Mouse (Mus musculus): ENCODE measurements around the gene Nfe2l2. TPM values are rescaled to one million over a fixed set of nuclear protein-coding genes. Genes with fewer than 3 reads are reported as not detected.

Nfe2l2 gene
- polyA plus RNA-seq, 1 experiment: 20.1 TPM

- Histone ChIP-seq H3K4me3 (ENCODE audit: insufficient read depth, low read length) (no peak overlapping the region), H3K27ac (ENCODE audit: insufficient read depth, low read length) (no peak overlapping the region), H3K4me1 (ENCODE audit: control insufficient read depth, insufficient read depth, low read length) (no peaks in the 10 kb centered on the region)
- no peak for TF ChIP-seq POLR2A (IDR thresholded peaks at IDR 0.05; ENCODE audit: extremely low read depth, insufficient read depth, low read length)
- TF ChIP-seq CTCF (IDR thresholded peaks at IDR 0.05; ENCODE audit: extremely low read depth, insufficient read depth, low read length): no peak
Observed at GRCm38 (mm10) chr2:75733177-75733576, 28.7 kb upstream of the Nfe2l2 start.

GRCm38 (mm10) chr2:75731929-75732328 lies 27.5 kb upstream of the Nfe2l2 start:
- H3K27ac ChIP-seq (ENCODE audit: insufficient read depth, low read length): no peak overlapping the region
- H3K4me3 ChIP-seq (ENCODE audit: insufficient read depth, low read length): no peak overlapping the region
- TF ChIP-seq CTCF (IDR thresholded peaks at IDR 0.05; ENCODE audit: extremely low read depth, insufficient read depth, low read length): no peak
- no peak for TF ChIP-seq POLR2A (IDR thresholded peaks at IDR 0.05; ENCODE audit: extremely low read depth, insufficient read depth, low read length)
- H3K4me1 ChIP-seq (ENCODE audit: control insufficient read depth, insufficient read depth, low read length): no peaks in the 10 kb centered on the region

- Histone ChIP-seq H3K27ac (ENCODE audit: insufficient read depth, low read length) (no peak overlapping the region), H3K4me1 (ENCODE audit: control insufficient read depth, insufficient read depth, low read length) (no peaks in the 10 kb centered on the region), H3K4me3 (ENCODE audit: insufficient read depth, low read length) (no peak overlapping the region)
- no peak for TF ChIP-seq CTCF (IDR thresholded peaks at IDR 0.05; ENCODE audit: extremely low read depth, insufficient read depth, low read length)
- TF ChIP-seq POLR2A (IDR thresholded peaks at IDR 0.05; ENCODE audit: extremely low read depth, insufficient read depth, low read length): no peak
Observed at GRCm38 (mm10) chr2:75731233-75731651, 26.8 kb upstream of the Nfe2l2 start.

- Histone ChIP-seq H3K27ac (ENCODE audit: insufficient read depth, low read length) (no peak overlapping the region), H3K4me1 (ENCODE audit: control insufficient read depth, insufficient read depth, low read length) (no peaks in the 10 kb centered on the region), H3K4me3 (ENCODE audit: insufficient read depth, low read length) (no peak overlapping the region)
- TF ChIP-seq CTCF (IDR thresholded peaks at IDR 0.05; ENCODE audit: extremely low read depth, insufficient read depth, low read length): no peak
- TF ChIP-seq POLR2A (IDR thresholded peaks at IDR 0.05; ENCODE audit: extremely low read depth, insufficient read depth, low read length): no peak
Observed at GRCm38 (mm10) chr2:75730052-75730451, 25.6 kb upstream of the Nfe2l2 start.

- TF ChIP-seq POLR2A (IDR thresholded peaks at IDR 0.05; ENCODE audit: extremely low read depth, insufficient read depth, low read length): no peak
- no peak for TF ChIP-seq CTCF (IDR thresholded peaks at IDR 0.05; ENCODE audit: extremely low read depth, insufficient read depth, low read length)
- Histone ChIP-seq H3K4me1 (ENCODE audit: control insufficient read depth, insufficient read depth, low read length) (no peaks in the 10 kb centered on the region), H3K27ac (ENCODE audit: insufficient read depth, low read length) (no peak overlapping the region), H3K4me3 (ENCODE audit: insufficient read depth, low read length) (no peak overlapping the region)
Observed at GRCm38 (mm10) chr2:75724863-75725445, 20.5 kb upstream of the Nfe2l2 start.

GRCm38 (mm10) chr2:75723481-75723880 lies 19.0 kb upstream of the Nfe2l2 start:
- TF ChIP-seq POLR2A (IDR thresholded peaks at IDR 0.05; ENCODE audit: extremely low read depth, insufficient read depth, low read length) (no peak), CTCF (IDR thresholded peaks at IDR 0.05; ENCODE audit: extremely low read depth, insufficient read depth, low read length) (no peak)
- Histone ChIP-seq H3K4me1 (ENCODE audit: control insufficient read depth, insufficient read depth, low read length) (no peaks in the 10 kb centered on the region), H3K27ac (ENCODE audit: insufficient read depth, low read length) (no peak overlapping the region), H3K4me3 (ENCODE audit: insufficient read depth, low read length) (no peak overlapping the region)

GRCm38 (mm10) chr2:75722893-75723292 lies 18.5 kb upstream of the Nfe2l2 start:
- Histone ChIP-seq H3K27ac (ENCODE audit: insufficient read depth, low read length) (no peak overlapping the region), H3K4me3 (ENCODE audit: insufficient read depth, low read length) (no peak overlapping the region), H3K4me1 (ENCODE audit: control insufficient read depth, insufficient read depth, low read length) (no peaks in the 10 kb centered on the region)
- TF ChIP-seq CTCF (IDR thresholded peaks at IDR 0.05; ENCODE audit: extremely low read depth, insufficient read depth, low read length): no peak
- no peak for TF ChIP-seq POLR2A (IDR thresholded peaks at IDR 0.05; ENCODE audit: extremely low read depth, insufficient read depth, low read length)

- Histone ChIP-seq H3K27ac (ENCODE audit: insufficient read depth, low read length) (no peak overlapping the region), H3K4me3 (ENCODE audit: insufficient read depth, low read length) (no peak overlapping the region), H3K4me1 (ENCODE audit: control insufficient read depth, insufficient read depth, low read length) (no peaks in the 10 kb centered on the region)
- TF ChIP-seq CTCF (IDR thresholded peaks at IDR 0.05; ENCODE audit: extremely low read depth, insufficient read depth, low read length): no peak
- no peak for TF ChIP-seq POLR2A (IDR thresholded peaks at IDR 0.05; ENCODE audit: extremely low read depth, insufficient read depth, low read length)
Observed at GRCm38 (mm10) chr2:75720236-75721027, 16.0 kb upstream of the Nfe2l2 start.

GRCm38 (mm10) chr2:75719331-75719869 lies 15.0 kb upstream of the Nfe2l2 start:
- no peak for TF ChIP-seq CTCF (IDR thresholded peaks at IDR 0.05; ENCODE audit: extremely low read depth, insufficient read depth, low read length)
- TF ChIP-seq POLR2A (IDR thresholded peaks at IDR 0.05; ENCODE audit: extremely low read depth, insufficient read depth, low read length): no peak
- H3K4me3 ChIP-seq (ENCODE audit: insufficient read depth, low read length): no peak overlapping the region
- H3K27ac ChIP-seq (ENCODE audit: insufficient read depth, low read length): no peak overlapping the region
- no peaks in the 10 kb centered on the region for H3K4me1 ChIP-seq (ENCODE audit: control insufficient read depth, insufficient read depth, low read length)
